Mouse (Mus musculus) stomach, embryonic 16.5 days (tissue): ENCODE measurements around the gene Hist1h2bn. TPM values are rescaled to one million over a fixed set of nuclear protein-coding genes. Genes with fewer than 3 reads are reported as not detected.
"Not testable (repeated sequence)": the region's sequence is repeated elsewhere in the genome, so short reads cannot be mapped to it uniquely, and the experiment has no call there.

ENCODE experiments used
- ATAC-seq: fragments of 200-750 bp; cut with Nextera tagmentation; 2 replicates; pipeline ENCODE4 v1.8.0; 2017; ENCODE audit warnings: moderate number of reproducible peaks, moderate TSS enrichment; ENCODE audit not compliant: insufficient read depth, low FRiP score
- H3K27ac ChIP-seq: fragments of 300-500 bp; sonication (generic); 2 replicates; pipeline ENCODE4 v1.5.1; 2014; ENCODE audit warnings: low read length
- H3K27me3 ChIP-seq: fragments of 300-500 bp; sonication (generic); 2 replicates; pipeline ENCODE4 v1.6.1; 2014; ENCODE audit warnings: low read length, control low read depth, mixed read lengths; ENCODE audit not compliant: control insufficient read depth, insufficient read depth
- H3K36me3 ChIP-seq: fragments of 300-500 bp; sonication (generic); 2 replicates; pipeline ENCODE4 v1.6.1; 2014; ENCODE audit warnings: low read length; ENCODE audit not compliant: control insufficient read depth, insufficient read depth
- H3K4me1 ChIP-seq: fragments of 300-500 bp; sonication (generic); 2 replicates; pipeline ENCODE4 v1.6.1; 2014; ENCODE audit warnings: low read length, control low read depth, mixed read lengths; ENCODE audit not compliant: control insufficient read depth, insufficient read depth
- H3K4me2 ChIP-seq: fragments of 300-500 bp; sonication (generic); 2 replicates; pipeline ENCODE4 v1.6.1; 2014; ENCODE audit warnings: low read depth, low read length, mixed read lengths
- H3K4me3 ChIP-seq: fragments of 300-500 bp; sonication (generic); replicated peaks from 2 replicates; pipeline ENCODE4 v1.5.1; 2014; ENCODE audit warnings: mild to moderate bottlenecking, low read length
- H3K9ac ChIP-seq: fragments of 300-500 bp; sonication (generic); 2 replicates; pipeline ENCODE4 v1.6.1; 2014; ENCODE audit warnings: low read length
- H3K9me3 ChIP-seq: fragments of 300-500 bp; sonication (generic); replicated peaks from 2 replicates; pipeline ENCODE4 v1.6.1; 2016; ENCODE audit warnings: low read length, control low read depth; ENCODE audit not compliant: control insufficient read depth
- WGBS: fragments of 180-500 bp; shearing (Covaris S2); extraction: QIAGEN DNeasy Blood & Tissue Kit; methylation state at CpG from one replicate; pipeline ENCODE4 v1.1.7; 2014; 5-methylcytosine and 5-hydroxymethylcytosine counted together
- polyA plus RNA-seq: library from polyadenylated mRNA; unstranded; fragments of >200 nt; fragmentation: Nextera tagmentation; extraction: Ambion mirVana; gene quantifications from 2 replicates; pipeline ENCODE4 v1.2.1, GENCODE M21; 2015

Gene Hist1h2bn
- polyA plus RNA-seq, 1 experiment from 2014 or later = 2.9 TPM

- H3K27ac ChIP-seq = peak within 1 kb of the TSS; percentile 96
- peaks cover 32% of the 10 kb centered on the region for H3K4me1 ChIP-seq
- ATAC-seq = peak; percentile 41; the same call in 1 of the 2 replicates
- H3K36me3 ChIP-seq = no peaks in the 10 kb centered on the region
- H3K4me2 ChIP-seq = peak within 1 kb of the TSS; percentile 93
- under 1% methylated on average over 44 of the region's 44 CpGs for WGBS
- peak within 1 kb of the TSS; percentile 85 for H3K9ac ChIP-seq
- H3K9me3 ChIP-seq = no peaks in the 10 kb centered on the region
- H3K4me3 ChIP-seq = peak within 1 kb of the TSS; percentile 52
- no peaks in the 10 kb centered on the region for H3K27me3 ChIP-seq
Observed at GRCm38 (mm10) chr13:21779767-21780731, 26.1 kb downstream of the Hist1h2bn start, which contains the start of gene Hist1h1b. Gene Hist1h1b (minus strand): TSS chr13:21780625.

GRCm38 (mm10) chr13:21781021-21781555 lies 27.2 kb downstream of the Hist1h2bn start:
- Histone ChIP-seq H3K27me3 (no peaks in the 10 kb centered on the region), H3K9me3 (no peaks in the 10 kb centered on the region), H3K4me2 (peak overlapping the region; percentile 93), H3K4me1 (peaks cover 35% of the 10 kb centered on the region), H3K4me3 (peak overlapping the region; percentile 52; the same call in 1 of the 2 replicates), H3K9ac (peak overlapping the region; percentile 85; the same call in 1 of the 2 replicates), H3K36me3 (no peaks in the 10 kb centered on the region), H3K27ac (peak overlapping the region; percentile 96)
- ATAC-seq = no peak
- WGBS = 43% methylated on average over 6 of the region's 6 CpGs

- Histone ChIP-seq H3K4me3 (no peak overlapping the region), H3K9me3 (no peaks in the 10 kb centered on the region), H3K4me2 (no peak overlapping the region), H3K27me3 (no peaks in the 10 kb centered on the region), H3K9ac (no peak overlapping the region), H3K4me1 (peaks cover 36% of the 10 kb centered on the region), H3K36me3 (no peaks in the 10 kb centered on the region), H3K27ac (no peak overlapping the region)
- ATAC-seq = no peak
- 85% methylated on average over 1 of the region's 1 CpGs for WGBS
Observed at GRCm38 (mm10) chr13:21781639-21782038, 27.7 kb downstream of the Hist1h2bn start.

GRCm38 (mm10) chr13:21782361-21783254 lies 28.7 kb downstream of the Hist1h2bn start:
- peak overlapping the region; percentile 51 for H3K4me3 ChIP-seq
- H3K36me3 ChIP-seq, ATAC-seq, H3K9me3 ChIP-seq, H3K27me3 ChIP-seq: not testable (repeated sequence)
- H3K27ac ChIP-seq = peak overlapping the region; percentile 88
- WGBS = 3% methylated on average over 17 of the region's 35 CpGs
- H3K9ac ChIP-seq = peak overlapping the region; percentile 76
- peak overlapping the region; percentile 62 for H3K4me2 ChIP-seq
- peaks cover 36% of the 10 kb centered on the region for H3K4me1 ChIP-seq

GRCm38 (mm10) chr13:21783255-21783617 lies 29.3 kb downstream of the Hist1h2bn start, which contains the start of gene Hist1h3i:
Gene Hist1h3i (minus strand): TSS chr13:21783370.
- peak within 1 kb of the TSS; percentile 91 for H3K27ac ChIP-seq
- H3K4me2 ChIP-seq = peak within 1 kb of the TSS; percentile 62
- WGBS = under 1% methylated on average over 15 of the region's 20 CpGs
- H3K9ac ChIP-seq = peak within 1 kb of the TSS; percentile 76
- no peaks in the 10 kb centered on the region for H3K27me3 ChIP-seq
- H3K4me3 ChIP-seq = peak within 1 kb of the TSS; percentile 51
- peak; percentile 67 for ATAC-seq
- no peaks in the 10 kb centered on the region for H3K36me3 ChIP-seq
- no peaks in the 10 kb centered on the region for H3K9me3 ChIP-seq
- peaks cover 39% of the 10 kb centered on the region for H3K4me1 ChIP-seq

- peak overlapping the region; percentile 62 for H3K4me2 ChIP-seq
- peaks cover 41% of the 10 kb centered on the region for H3K4me1 ChIP-seq
- H3K27ac ChIP-seq = peak overlapping the region; percentile 91
- no peaks in the 10 kb centered on the region for H3K9me3 ChIP-seq
- H3K4me3 ChIP-seq = peak overlapping the region; percentile 40
- ATAC-seq = no peak
- under 1% methylated on average over 9 of the region's 9 CpGs for WGBS
- no peaks in the 10 kb centered on the region for H3K27me3 ChIP-seq
- H3K9ac ChIP-seq = peak overlapping the region; percentile 64
- H3K36me3 ChIP-seq = no peaks in the 10 kb centered on the region
Observed at GRCm38 (mm10) chr13:21783734-21784161, 29.8 kb downstream of the Hist1h2bn start.

GRCm38 (mm10) chr13:21784311-21784710 lies 30.4 kb downstream of the Hist1h2bn start:
- Histone ChIP-seq H3K27me3 (no peaks in the 10 kb centered on the region), H3K9ac (peak overlapping the region; percentile 64), H3K9me3 (no peaks in the 10 kb centered on the region), H3K36me3 (no peaks in the 10 kb centered on the region), H3K4me2 (peak overlapping the region; percentile 62), H3K4me3 (peak overlapping the region; percentile 40), H3K4me1 (peaks cover 41% of the 10 kb centered on the region), H3K27ac (peak overlapping the region; percentile 91)
- ATAC-seq = no peak
- WGBS = 30% methylated on average over 6 of the region's 6 CpGs

GRCm38 (mm10) chr13:21786189-21786898 lies 32.4 kb downstream of the Hist1h2bn start:
- ATAC-seq = no peak
- Histone ChIP-seq H3K27ac (peak overlapping the region; percentile 87), H3K9me3 (no peaks in the 10 kb centered on the region), H3K4me3 (peak overlapping the region; percentile 43), H3K27me3 (no peaks in the 10 kb centered on the region), H3K4me1 (peaks cover 37% of the 10 kb centered on the region), H3K36me3 (no peaks in the 10 kb centered on the region), H3K9ac (peak overlapping the region; percentile 62), H3K4me2 (peak overlapping the region; percentile 49)
- WGBS = 5% methylated on average over 8 of the region's 8 CpGs
